Comparison of ENCODE assay signal across 9 mouse cellular contexts in the genomic region with DNA sequence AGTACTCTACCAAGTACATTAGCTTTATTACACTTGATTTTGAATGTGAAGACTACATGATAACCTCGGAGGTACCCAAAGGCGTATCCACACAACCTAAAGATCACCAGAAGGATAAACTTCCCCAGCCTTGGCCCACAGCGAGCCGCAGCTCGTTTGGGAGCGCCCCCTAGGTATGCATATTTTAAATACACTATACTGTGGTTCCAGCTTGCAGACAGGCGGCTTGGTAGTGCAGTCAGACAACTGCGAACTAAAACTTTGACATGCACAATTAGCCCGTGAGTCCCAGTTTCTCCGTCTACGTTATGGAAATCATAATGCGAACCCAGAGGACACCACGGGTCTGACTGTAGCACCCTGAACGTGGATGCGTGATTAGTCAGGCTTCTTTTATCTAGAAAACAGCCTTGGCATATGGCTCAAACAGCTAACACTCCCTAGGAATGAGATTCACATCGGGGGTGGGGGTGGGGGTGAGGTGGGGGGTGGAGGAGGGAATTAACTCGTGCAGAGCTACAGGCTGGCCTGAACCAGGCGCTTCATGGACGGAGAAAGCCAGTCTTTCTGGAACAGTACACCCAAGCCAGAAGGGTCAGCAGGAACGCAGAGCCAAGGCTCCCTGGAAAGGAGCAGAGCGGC. TPM values are rescaled to one million over a fixed set of nuclear protein-coding genes. Genes with fewer than 3 reads are reported as not detected.
DNase-seq lines count a peak whose midpoint lies in the region; ATAC-seq and TF ChIP-seq lines count a peak whose summit lies in the region.
"Had no signal": no experiment of that assay in that cellular context is flagged by ENCODE, and none has a peak within 500 bp of the region (broad histone marks: within the 10 kb centered on the region; RNA-seq: fewer than 3 reads in every experiment).

No protein-coding gene starts in this region.

- H3K4me3 ChIP-seq in forebrain, embryonic 10.5 days = peak overlapping the region; percentile 69
- peak overlapping the region; percentile 28 for H3K4me3 ChIP-seq in hindbrain, embryonic 14.5 days (replicated peaks; ENCODE audit: low read length)
- peak overlapping the region; percentile 54 for H3K4me3 ChIP-seq in liver, embryonic 12.5 days
- H3K4me3 ChIP-seq in myocyte = peak overlapping the region; percentile 51

- H3K9me3 ChIP-seq in forebrain, embryonic 10.5 days = no peaks in the 10 kb centered on the region
- no peaks in the 10 kb centered on the region for H3K9me3 ChIP-seq in hindbrain, embryonic 14.5 days (ENCODE audit: control insufficient read depth, low read length)
- no peaks in the 10 kb centered on the region for H3K9me3 ChIP-seq in liver, embryonic 12.5 days (replicated peaks)

- H3K27ac ChIP-seq in forebrain, embryonic 10.5 days = peak overlapping the region; percentile 83
- H3K27ac ChIP-seq in hindbrain, embryonic 14.5 days = no peak overlapping the region
- no peak overlapping the region for H3K27ac ChIP-seq in liver, embryonic 12.5 days

- no peak overlapping the region for H3ac ChIP-seq in myocyte (ENCODE audit: control insufficient read depth, insufficient read length)

- TF ChIP-seq POLR2A in myocyte (IDR thresholded peaks at IDR 0.05; ENCODE audit: insufficient read length, low read depth) = no peak

- no peaks in the 10 kb centered on the region for H3K36me3 ChIP-seq in forebrain, embryonic 10.5 days (replicated peaks)
- H3K36me3 ChIP-seq in hindbrain, embryonic 14.5 days (replicated peaks; ENCODE audit: control insufficient read depth, insufficient read depth) = no peaks in the 10 kb centered on the region
- no peaks in the 10 kb centered on the region for H3K36me3 ChIP-seq in liver, embryonic 12.5 days
- no peaks in the 10 kb centered on the region for H3K36me3 ChIP-seq in myocyte (ENCODE audit: control insufficient read depth, insufficient read depth)

- WGBS in forebrain, embryonic 10.5 days = 3% methylated on average over 21 of the region's 21 CpGs
- 6% methylated on average over 21 of the region's 21 CpGs for WGBS in hindbrain, embryonic 14.5 days
- 2% methylated on average over 21 of the region's 21 CpGs for WGBS in liver, embryonic 12.5 days (ENCODE audit: insufficient replicate concordance)

- H3K4me1 ChIP-seq in forebrain, embryonic 10.5 days = peaks cover 35% of the 10 kb centered on the region
- H3K4me1 ChIP-seq in hindbrain, embryonic 14.5 days (replicated peaks; ENCODE audit: control insufficient read depth, insufficient read depth, low read length) = no peaks in the 10 kb centered on the region
- peaks cover 14% of the 10 kb centered on the region for H3K4me1 ChIP-seq in liver, embryonic 12.5 days

- ATAC-seq in hindbrain, embryonic 14.5 days (ENCODE audit: low FRiP score) = 0 out of 2 replicates have a peak, but pooled peaks have one; percentile 32
- no peak for ATAC-seq in liver, embryonic 12.5 days
- ATAC-seq in erythroid progenitor cell, adult 5-6 weeks (replicated peaks; ENCODE audit: low FRiP score, poor library complexity, severe bottlenecking) = no peak

- H3K79me2 ChIP-seq in myocyte (ENCODE audit: control insufficient read depth, insufficient read depth) = no peaks in the 10 kb centered on the region

- DNase-seq in adrenal gland, postnatal 10 days = peak; percentile 58
- no peak for DNase-seq in adrenal gland, adult 2 months
- peak; percentile 25 for DNase-seq in Muller cell, postnatal 12 days (ENCODE audit: inconsistent ontology term)
- DNase-seq in forebrain, embryonic 10.5 days (ENCODE audit: extremely low spot score, low spot score) = peak; percentile 49
- DNase-seq in hindbrain, embryonic 14.5 days (ENCODE audit: low spot score) = peak; percentile 75

- H3K27me3 ChIP-seq in forebrain, embryonic 10.5 days (ENCODE audit: poor library complexity, severe bottlenecking) = peaks cover 24% of the 10 kb centered on the region
- no peaks in the 10 kb centered on the region for H3K27me3 ChIP-seq in hindbrain, embryonic 14.5 days (ENCODE audit: control insufficient read depth, insufficient read depth, low read length)
- H3K27me3 ChIP-seq in liver, embryonic 12.5 days (replicated peaks) = no peaks in the 10 kb centered on the region
- no peaks in the 10 kb centered on the region for H3K27me3 ChIP-seq in myocyte (ENCODE audit: control insufficient read depth, insufficient read depth, insufficient read length)

- peak overlapping the region; percentile 16; the same call in 1 of the 2 replicates for H3K9ac ChIP-seq in hindbrain, embryonic 14.5 days
- H3K9ac ChIP-seq in liver, embryonic 12.5 days = 0 out of 2 replicates have a peak overlapping the region, but pooled peaks have one; percentile 18

- peak overlapping the region; percentile 59 for H3K4me2 ChIP-seq in hindbrain, embryonic 14.5 days (replicated peaks)
- H3K4me2 ChIP-seq in liver, embryonic 12.5 days = peak overlapping the region; percentile 73
- H3K4me2 ChIP-seq in myocyte (ENCODE audit: low read depth) = peak overlapping the region; percentile 80

TF ChIP-seq in myocyte, 11 proteins besides CTCF, POLR2A, EP300 and RAD21:
- TF ChIP-seq MAX (IDR thresholded peaks at IDR 0.05; ENCODE audit: low read depth) = no peak
- no peak for TF ChIP-seq TCF3 (IDR thresholded peaks at IDR 0.05; ENCODE audit: insufficient read length, low read depth)
- no peak for TF ChIP-seq TCF12 (IDR thresholded peaks at IDR 0.05; ENCODE audit: insufficient read depth, poor library complexity, severe bottlenecking)
- no peak for TF ChIP-seq REST (IDR thresholded peaks at IDR 0.05; ENCODE audit: insufficient read depth, insufficient read length)
- no peak for TF ChIP-seq MYOD1 (IDR thresholded peaks at IDR 0.05; ENCODE audit: control insufficient read depth in 1 of 3, insufficient read length in 2 of 3, low read depth in 2 of 3)
- TF ChIP-seq CEBPB (IDR thresholded peaks at IDR 0.05; ENCODE audit: insufficient read depth, poor library complexity, severe bottlenecking) = no peak
- no peak for TF ChIP-seq E2F4 (IDR thresholded peaks at IDR 0.05; ENCODE audit: insufficient read depth)
- TF ChIP-seq USF1 (IDR thresholded peaks at IDR 0.05; ENCODE audit: low read depth) = no peak
- TF ChIP-seq SRF (IDR thresholded peaks at IDR 0.05; ENCODE audit: control insufficient read depth, insufficient read length, low read depth) = no peak
- TF ChIP-seq POLR2AphosphoS2 (IDR thresholded peaks at IDR 0.05; ENCODE audit: insufficient read length, low read depth) = no peak
- no peak for TF ChIP-seq MYOG (IDR thresholded peaks at IDR 0.05; ENCODE audit: control insufficient read depth in 1 of 3, insufficient read depth in 1 of 3, insufficient read length in 2 of 3, low read depth in 2 of 3)

RNA-seq across cellular contexts. Expression of gene Ttc12, which starts 0.7 kb away (rescaled TPM):
- total RNA-seq in adrenal gland, postnatal 10 days (2021) = 1 to 10 TPM; 6.3 to 6.9 TPM
- total RNA-seq in adrenal gland, adult 2 months (2021) = 10 to 100 TPM in 1 of 2 experiments, 1 to 10 TPM in 1; 7.7 to 17.8 TPM
- polyA plus RNA-seq in adrenal gland, adult 2 months (2012; rRNA removed) = 1.5 and 1.6 TPM in 2 replicates
- 1.3 and 1.6 TPM in 2 replicates for polyA plus RNA-seq in forebrain, embryonic 10.5 days (2016; fragmentation: Nextera tagmentation; extraction: Ambion mirVana)
- 2.6 and 2.7 TPM in 2 replicates for polyA plus RNA-seq in hindbrain, embryonic 14.5 days (2014; fragmentation: Nextera tagmentation; extraction: Ambion mirVana)
- 0.23 and 0.33 TPM in 2 replicates for polyA plus RNA-seq in liver, embryonic 12.5 days (2016; fragmentation: Nextera tagmentation; extraction: Ambion mirVana)
- polyA plus RNA-seq in myocyte (2012; fragmentation: generic; extraction: Trizol) = 4.1 TPM
- not detected in 2 replicates for total RNA-seq in erythroid progenitor cell, adult 5-6 weeks (2015; ENCODE audit: low replicate concordance)
- not detected in 2 replicates for total RNA-seq in erythroid progenitor cell, adult 5-6 weeks (2017; ENCODE audit: low replicate concordance)

RNA-seq across cellular contexts. Expression of gene Ankk1, which starts 58.5 kb away (rescaled TPM):
- not detected for total RNA-seq in adrenal gland, postnatal 10 days (2021)
- total RNA-seq in adrenal gland, adult 2 months (2021) = not detected
- 0.06 TPM in 2 replicates for polyA plus RNA-seq in adrenal gland, adult 2 months (2012; rRNA removed)
- not detected in 2 replicates for polyA plus RNA-seq in forebrain, embryonic 10.5 days (2016; fragmentation: Nextera tagmentation; extraction: Ambion mirVana)
- not detected in 2 replicates for polyA plus RNA-seq in hindbrain, embryonic 14.5 days (2014; fragmentation: Nextera tagmentation; extraction: Ambion mirVana)
- not detected in 2 replicates for polyA plus RNA-seq in liver, embryonic 12.5 days (2016; fragmentation: Nextera tagmentation; extraction: Ambion mirVana)
- not detected for polyA plus RNA-seq in myocyte (2012; fragmentation: generic; extraction: Trizol)
- total RNA-seq in erythroid progenitor cell, adult 5-6 weeks (2015; ENCODE audit: low replicate concordance) = not detected in 2 replicates
- total RNA-seq in erythroid progenitor cell, adult 5-6 weeks (2017; ENCODE audit: low replicate concordance) = not detected in 2 replicates
- total RNA-seq: left cerebral cortex, postnatal 10 days had no signal
